Mouse (Mus musculus) CH12.LX (cell line): ENCODE measurements around the gene Kifc5b.

Experiments used
- CTCF ChIP-seq, 2 experiments: IDR thresholded peaks in 1 of 2; conservative IDR thresholded peaks in 1 of 2; 2 replicates each; pipeline ENCODE4 v1.5.1; 2011 to 2012; ENCODE audit warnings: low read depth in 2 of 2, low read length in 2 of 2, improper control_type of control experiment in 1 of 2, inconsistent platforms in 1 of 2, mild to moderate bottlenecking in 1 of 2, moderate library complexity in 1 of 2
- EP300 ChIP-seq: IDR thresholded peaks from 2 replicates; pipeline ENCODE4 v1.6.1; 2011; ENCODE audit warnings: low read length, improper control_type of control experiment
- HCFC1 ChIP-seq: IDR thresholded peaks from 2 replicates; pipeline ENCODE4 v1.6.1; 2012; ENCODE audit warnings: low read depth, mild to moderate bottlenecking, inconsistent platforms, low read length, improper control_type of control experiment
- KAT2A ChIP-seq: IDR thresholded peaks from 2 replicates; pipeline ENCODE4 v1.6.1; 2012; ENCODE audit warnings: low read length, improper control_type of control experiment, inconsistent platforms; ENCODE audit not compliant: insufficient replicate concordance
- SIN3A ChIP-seq: IDR thresholded peaks from 2 replicates; pipeline ENCODE4 v1.6.1; 2012; ENCODE audit warnings: low read length, improper control_type of control experiment, inconsistent platforms
- TCF12 ChIP-seq: IDR thresholded peaks from 2 replicates; pipeline ENCODE4 v1.6.1; 2014; ENCODE audit warnings: low read depth, mild to moderate bottlenecking, inconsistent platforms, low read length, improper control_type of control experiment
- USF2 ChIP-seq: conservative IDR thresholded peaks from 2 replicates; pipeline ENCODE4 v1.6.1; 2011; ENCODE audit warnings: low read depth, low read length, improper control_type of control experiment

DNA sequence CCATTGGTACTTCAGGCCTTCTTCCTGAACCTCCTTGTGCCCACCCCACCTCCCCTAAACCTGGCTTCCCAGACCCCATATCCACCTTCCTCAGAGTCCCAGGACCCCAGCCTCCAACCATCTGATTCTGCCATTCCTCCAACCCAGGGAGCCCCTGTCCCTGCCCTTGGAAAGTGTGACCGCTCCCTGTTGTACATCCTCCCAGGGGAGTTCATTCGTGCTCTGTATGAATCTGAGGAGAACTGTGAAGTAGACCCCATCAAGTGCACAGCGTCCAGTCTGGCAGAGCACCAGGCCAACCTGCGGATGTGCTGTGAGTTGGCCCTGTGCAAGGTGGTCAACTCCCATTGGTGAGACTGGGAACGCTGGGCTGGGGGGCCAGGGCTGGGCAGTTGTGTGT, 41.0 kb downstream of the Kifc5b start:
- no peak for TF ChIP-seq CTCF (conservative IDR thresholded peaks at IDR 0.05 in 1 of 2, IDR thresholded peaks at IDR 0.05 in 1 of 2; ENCODE audit: low read depth in 2 of 2, low read length in 2 of 2)
- no peak for TF ChIP-seq SIN3A
- no peak for TF ChIP-seq TCF12
- no peak for TF ChIP-seq EP300
- no peak for TF ChIP-seq KAT2A
- TF ChIP-seq HCFC1 = no peak
- no peak for TF ChIP-seq USF2
